14 mouse cellular contexts compared by ENCODE assay signal in the genomic region with DNA sequence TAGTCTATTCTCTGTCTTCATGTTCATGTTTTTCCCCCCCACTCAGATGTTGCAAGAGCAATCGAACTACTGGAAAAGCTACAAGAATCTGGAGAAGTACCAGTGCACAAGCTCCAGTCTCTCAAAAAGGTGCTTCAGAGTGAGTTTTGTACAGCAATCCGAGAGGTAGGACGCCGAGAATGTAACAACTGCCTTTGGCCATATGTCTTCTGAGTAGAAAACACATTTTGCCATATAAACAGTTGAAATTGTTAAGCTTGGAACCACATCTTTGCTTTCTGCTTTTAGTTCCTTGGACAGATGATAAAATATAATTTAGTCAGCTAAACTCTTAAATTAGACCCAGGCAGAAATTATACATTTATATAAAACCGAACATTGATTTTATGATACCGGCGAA. TPM values are rescaled to one million over a fixed set of nuclear protein-coding genes. Genes with fewer than 3 reads are reported as not detected.
"Had no signal": no experiment of that assay in that cellular context is flagged by ENCODE, and none has a peak within 500 bp of the region (broad histone marks: within the 10 kb centered on the region; RNA-seq: fewer than 3 reads in every experiment).

No protein-coding gene starts in this region.

- DNase-seq: gastrocnemius, postnatal 14 days; gastrocnemius, postnatal 36 days; heart, adult 11 months; heart, adult 2 months; heart, postnatal 14 days; heart, postnatal 36 days; kidney, adult 11 months; kidney, adult 2 months; kidney, adult 9 months; kidney, postnatal 14 days; kidney, postnatal 36 days; layer of hippocampus, postnatal 36 days; left cerebral cortex, postnatal 4 days had no signal

RNA-seq across cellular contexts. Expression of gene Lin7a, which starts 52.4 kb away (rescaled TPM):
- total RNA-seq: hematopoietic stem cell, adult 5-6 weeks had no signal
